Comparison of ENCODE assay signal across 8 mouse cellular contexts in genomic region chr7:28377190-28378065, GRCm38 (mm10). TPM values are rescaled to one million over a fixed set of nuclear protein-coding genes. Genes with fewer than 3 reads are reported as not detected.
A peak's percentile ranks its signal among the peaks of the same experiment; 100 is the strongest.
DNase-seq lines count a peak whose midpoint lies in the region; ATAC-seq and TF ChIP-seq lines count a peak whose summit lies in the region.

No protein-coding gene starts in this region.

- peak overlapping the region; percentile 91 for H3K27ac ChIP-seq in bone marrow, adult 2 months (ENCODE audit: control insufficient read depth, insufficient read depth, low read depth, low read length, poor library complexity)
- peak overlapping the region; percentile 98 for H3K27ac ChIP-seq in heart, embryonic 15.5 days
- no peak overlapping the region for H3K27ac ChIP-seq in midbrain, embryonic 13.5 days

- no peaks in the 10 kb centered on the region for H3K9me3 ChIP-seq in heart, embryonic 15.5 days (replicated peaks)
- H3K9me3 ChIP-seq in midbrain, embryonic 13.5 days, result no peaks in the 10 kb centered on the region

- WGBS in bone marrow, adult 2 months, result 21% methylated on average over 18 of the region's 18 CpGs
- 50% methylated on average over 18 of the region's 18 CpGs for WGBS in heart, embryonic 15.5 days
- 80% methylated on average over 18 of the region's 18 CpGs for WGBS in midbrain, embryonic 13.5 days

- H3K27me3 ChIP-seq in heart, embryonic 15.5 days, result no peaks in the 10 kb centered on the region
- H3K27me3 ChIP-seq in midbrain, embryonic 13.5 days, result peaks cover 17% of the 10 kb centered on the region

- no peaks in the 10 kb centered on the region for H3K36me3 ChIP-seq in heart, embryonic 15.5 days
- no peaks in the 10 kb centered on the region for H3K36me3 ChIP-seq in midbrain, embryonic 13.5 days

- no peak for ATAC-seq in heart, embryonic 15.5 days (replicated peaks; ENCODE audit: insufficient number of reproducible peaks, insufficient read depth, low FRiP score, low read depth)
- ATAC-seq in midbrain, embryonic 13.5 days, result no peak

- H3K4me2 ChIP-seq in heart, embryonic 15.5 days, result peak overlapping the region; percentile 84
- H3K4me2 ChIP-seq in midbrain, embryonic 13.5 days (replicated peaks), result peak overlapping the region; percentile 79

- no peak for TF ChIP-seq CTCF in bone marrow, adult 2 months (IDR thresholded peaks at IDR 0.05; ENCODE audit: control insufficient read depth, insufficient read depth, low read length)

- peak overlapping the region; percentile 86 for H3K9ac ChIP-seq in heart, embryonic 15.5 days
- H3K9ac ChIP-seq in midbrain, embryonic 13.5 days (replicated peaks), result peak overlapping the region; percentile 28; the same call in 1 of the 2 replicates

- peak overlapping the region; percentile 89 for H3K4me3 ChIP-seq in bone marrow, adult 2 months (replicated peaks; ENCODE audit: control insufficient read depth, low read depth, low read length)
- H3K4me3 ChIP-seq in heart, embryonic 15.5 days, result peak overlapping the region; percentile 79
- H3K4me3 ChIP-seq in midbrain, embryonic 13.5 days (replicated peaks), result peak overlapping the region; percentile 49; the same call in 1 of the 2 replicates

- peak; percentile 37 for DNase-seq in adrenal gland, postnatal 14 days
- DNase-seq in adrenal gland, postnatal 4 days (ENCODE audit: low spot score in 2 of 2), result no peak
- DNase-seq in kidney, postnatal 4 days, result peak; percentile 35 to 57
- DNase-seq in frontal cortex, adult 2 months (ENCODE audit: extremely low spot score in 1 of 2, low spot score in 1 of 2), result no peak
- DNase-seq in frontal cortex, postnatal 14 days (ENCODE audit: low spot score in 2 of 2), result no peak

- no peaks in the 10 kb centered on the region; the same call in 1 of the 2 replicates for H3K4me1 ChIP-seq in bone marrow, adult 2 months (ENCODE audit: control insufficient read depth, insufficient read depth, low read length)
- peaks cover 59% of the 10 kb centered on the region for H3K4me1 ChIP-seq in heart, embryonic 15.5 days (replicated peaks)
- peaks cover 57% of the 10 kb centered on the region for H3K4me1 ChIP-seq in midbrain, embryonic 13.5 days (replicated peaks)

- no peak for TF ChIP-seq POLR2A in bone marrow, adult 2 months (IDR thresholded peaks at IDR 0.05; ENCODE audit: borderline replicate concordance, control insufficient read depth, low read depth, low read length)

RNA-seq across cellular contexts. Expression of gene Zfp36, which starts 2.6 kb away (rescaled TPM):
- total RNA-seq in adrenal gland, postnatal 14 days (2021), result 27.9 and 30.7 TPM in 2 replicates
- total RNA-seq in adrenal gland, postnatal 4 days (2021), result 10 to 100 TPM; 12.0 to 13.3 TPM
- polyA plus RNA-seq in bone marrow, adult 2 months (2011; ENCODE audit: insufficient read depth, insufficient read length, low replicate concordance, missing spikeins), result 25.5 and 53.7 TPM in 2 replicates
- polyA plus RNA-seq in heart, embryonic 15.5 days (2015; fragmentation: Nextera tagmentation; extraction: Ambion mirVana), result 13.6 and 14.7 TPM in 2 replicates
- 3.1 and 4.2 TPM in 2 replicates for polyA plus RNA-seq in midbrain, embryonic 13.5 days (2015; fragmentation: Nextera tagmentation; extraction: Ambion mirVana)
- 3.1 and 3.9 TPM in 2 replicates for polyA plus RNA-seq in frontal cortex, adult 2 months (2012; rRNA removed)

RNA-seq across cellular contexts. Expression of gene Plekhg2, which starts 5.0 kb away (rescaled TPM):
- total RNA-seq in adrenal gland, postnatal 14 days (2021), result 27.9 and 32.6 TPM in 2 replicates
- total RNA-seq in adrenal gland, postnatal 4 days (2021), result 10 to 100 TPM; 39.3 to 47.2 TPM
- polyA plus RNA-seq in bone marrow, adult 2 months (2011; ENCODE audit: insufficient read depth, insufficient read length, low replicate concordance, missing spikeins), result 15.6 and 26.3 TPM in 2 replicates
- polyA plus RNA-seq in heart, embryonic 15.5 days (2015; fragmentation: Nextera tagmentation; extraction: Ambion mirVana), result 34.3 and 46.7 TPM in 2 replicates
- 34.5 and 37.6 TPM in 2 replicates for polyA plus RNA-seq in midbrain, embryonic 13.5 days (2015; fragmentation: Nextera tagmentation; extraction: Ambion mirVana)
- 4.3 and 6.3 TPM in 2 replicates for polyA plus RNA-seq in frontal cortex, adult 2 months (2012; rRNA removed)

RNA-seq across cellular contexts. Expression of gene Med29, which starts 15.1 kb away (rescaled TPM):
- total RNA-seq in adrenal gland, postnatal 14 days (2021), result 29.6 and 30.5 TPM in 2 replicates
- 10 to 100 TPM; 24.2 to 26.1 TPM for total RNA-seq in adrenal gland, postnatal 4 days (2021)
- polyA plus RNA-seq in bone marrow, adult 2 months (2011; ENCODE audit: insufficient read depth, insufficient read length, low replicate concordance, missing spikeins), result 12.0 and 24.2 TPM in 2 replicates
- polyA plus RNA-seq in heart, embryonic 15.5 days (2015; fragmentation: Nextera tagmentation; extraction: Ambion mirVana), result 42.0 and 45.7 TPM in 2 replicates
- 43.4 and 49.5 TPM in 2 replicates for polyA plus RNA-seq in midbrain, embryonic 13.5 days (2015; fragmentation: Nextera tagmentation; extraction: Ambion mirVana)
- 32.8 and 39.2 TPM in 2 replicates for polyA plus RNA-seq in frontal cortex, adult 2 months (2012; rRNA removed)

RNA-seq across cellular contexts. Expression of gene Paf1, which starts 15.3 kb away (rescaled TPM):
- total RNA-seq in adrenal gland, postnatal 14 days (2021), result 77.0 and 87.6 TPM in 2 replicates
- total RNA-seq in adrenal gland, postnatal 4 days (2021), result 10 to 100 TPM; 71.8 to 93.4 TPM
- polyA plus RNA-seq in bone marrow, adult 2 months (2011; ENCODE audit: insufficient read depth, insufficient read length, low replicate concordance, missing spikeins), result 136 and 209 TPM in 2 replicates
- 66.8 and 73.0 TPM in 2 replicates for polyA plus RNA-seq in heart, embryonic 15.5 days (2015; fragmentation: Nextera tagmentation; extraction: Ambion mirVana)
- polyA plus RNA-seq in midbrain, embryonic 13.5 days (2015; fragmentation: Nextera tagmentation; extraction: Ambion mirVana), result 97.9 and 99.2 TPM in 2 replicates
- polyA plus RNA-seq in frontal cortex, adult 2 months (2012; rRNA removed), result 149 and 182 TPM in 2 replicates

RNA-seq across cellular contexts. Expression of gene Rps16, which starts 27.0 kb away (rescaled TPM):
- 937 and 1,132 TPM in 2 replicates for total RNA-seq in adrenal gland, postnatal 14 days (2021)
- total RNA-seq in adrenal gland, postnatal 4 days (2021), result 1,000 to 10,000 TPM; 1,647 to 1,689 TPM
- polyA plus RNA-seq in bone marrow, adult 2 months (2011; ENCODE audit: insufficient read depth, insufficient read length, low replicate concordance, missing spikeins), result 838 and 1,358 TPM in 2 replicates
- 534 and 573 TPM in 2 replicates for polyA plus RNA-seq in heart, embryonic 15.5 days (2015; fragmentation: Nextera tagmentation; extraction: Ambion mirVana)
- polyA plus RNA-seq in midbrain, embryonic 13.5 days (2015; fragmentation: Nextera tagmentation; extraction: Ambion mirVana), result 531 and 537 TPM in 2 replicates
- polyA plus RNA-seq in frontal cortex, adult 2 months (2012; rRNA removed), result 618 and 661 TPM in 2 replicates

Comparison
In these comparisons a context has a peak if more than half of its experiments do, and no peak if none do; other contexts are left out.
1. DNase-seq: peak in adrenal gland, postnatal 14 days (single experiment) and kidney, postnatal 4 days (2 of 2); none in adrenal gland, postnatal 4 days (0 of 2), frontal cortex, adult 2 months (0 of 2) and frontal cortex, postnatal 14 days (0 of 2).
2. Peak in every context shown above with its lines, with median percentiles within 50 percentile points of each other: H3K4me3 ChIP-seq.